Mouse (Mus musculus) MEL (cell line): ENCODE measurements around the gene Dnah7c. TPM values are rescaled to one million over a fixed set of nuclear protein-coding genes. Genes with fewer than 3 reads are reported as not detected.
"Not testable (repeated sequence)": the region's sequence is repeated elsewhere in the genome, so short reads cannot be mapped to it uniquely, and the experiment has no call there.

Experiments used
- DNase-seq: peaks from one replicate; pipeline ENCODE4 v3.0.0; 2011; ENCODE audit warnings: low read depth, low spot score
- H3K27ac ChIP-seq: 2 replicates; pipeline ENCODE4 v1.5.1; 2012; ENCODE audit warnings: low read depth, mild to moderate bottlenecking, control low read depth, low read length, moderate library complexity; ENCODE audit not compliant: control insufficient read depth
- H3K27me3 ChIP-seq, 2 experiments: fragments of 150-350 bp in 1 of 2; sonication (generic) in 1 of 2; 2 replicates each; pipeline ENCODE4 v1.6.1; 2012; ENCODE audit warnings: low read length in 2 of 2, mild to moderate bottlenecking in 2 of 2, improper control_type of control experiment in 1 of 2, moderate library complexity in 1 of 2; ENCODE audit not compliant: insufficient read depth in 2 of 2, control insufficient read depth in 1 of 2
- H3K36me3 ChIP-seq, 2 experiments: 2 replicates each; pipeline ENCODE4 v1.6.1; 2012 to 2014; ENCODE audit warnings: low read length in 2 of 2, improper control_type of control experiment in 1 of 2, inconsistent platforms in 1 of 2, mild to moderate bottlenecking in 1 of 2; ENCODE audit not compliant: insufficient read depth in 2 of 2, control insufficient read depth in 1 of 2
- H3K4me1 ChIP-seq, 2 experiments: fragments of 150-350 bp in 1 of 2; sonication (generic) in 1 of 2; 2 replicates each; pipeline ENCODE4 v1.6.1; 2012; ENCODE audit warnings: low read length in 2 of 2, improper control_type of control experiment in 1 of 2, mild to moderate bottlenecking in 1 of 2; ENCODE audit not compliant: insufficient read depth in 2 of 2, control insufficient read depth in 1 of 2
- H3K4me3 ChIP-seq, 2 experiments: fragments of 150-350 bp in 1 of 2; sonication (generic) in 1 of 2; 2 replicates each; pipeline ENCODE4 v1.5.1; 2012; ENCODE audit warnings: low read depth in 2 of 2, low read length in 2 of 2, mild to moderate bottlenecking in 2 of 2, moderate library complexity in 2 of 2, control low read depth in 1 of 2, improper control_type of control experiment in 1 of 2; ENCODE audit not compliant: control insufficient read depth in 1 of 2, insufficient read depth in 1 of 2
- H3K79me2 ChIP-seq: 2 replicates; pipeline ENCODE4 v1.6.1; 2012; ENCODE audit warnings: mild to moderate bottlenecking, low read length, moderate library complexity; ENCODE audit not compliant: control insufficient read depth, poor library complexity, insufficient read depth
- H3K9ac ChIP-seq: 2 replicates; pipeline ENCODE4 v1.6.1; 2012; ENCODE audit warnings: low read depth, mild to moderate bottlenecking, control low read depth, low read length, moderate library complexity; ENCODE audit not compliant: control insufficient read depth, poor library complexity, severe bottlenecking
- H3K9me3 ChIP-seq: fragments of 150-350 bp; sonication (generic); replicated peaks from 2 replicates; pipeline ENCODE4 v1.6.1; 2012; ENCODE audit warnings: mild to moderate bottlenecking, low read length, improper control_type of control experiment, moderate library complexity; ENCODE audit not compliant: insufficient read depth
- CHD2 ChIP-seq: IDR thresholded peaks from 2 replicates; pipeline ENCODE4 v1.6.1; 2011; ENCODE audit warnings: low read length, improper control_type of control experiment
- HCFC1 ChIP-seq: IDR thresholded peaks from 2 replicates; pipeline ENCODE4 v1.6.1; 2012; ENCODE audit warnings: low read depth, mild to moderate bottlenecking, inconsistent platforms, low read length, improper control_type of control experiment, moderate library complexity
- JUND ChIP-seq: IDR thresholded peaks from 2 replicates; pipeline ENCODE4 v1.6.1; 2011; ENCODE audit warnings: low read depth, mild to moderate bottlenecking, improper control_type of control experiment, low read length
- MAFK ChIP-seq: IDR thresholded peaks from 2 replicates; pipeline ENCODE4 v1.6.1; 2011; ENCODE audit warnings: low read depth, mild to moderate bottlenecking, low read length, improper control_type of control experiment, borderline replicate concordance
- MAX ChIP-seq: IDR thresholded peaks from 2 replicates; pipeline ENCODE4 v1.6.1; 2011; ENCODE audit warnings: low read length, improper control_type of control experiment
- MXI1 ChIP-seq: IDR thresholded peaks from 2 replicates; pipeline ENCODE4 v1.6.1; 2011; ENCODE audit warnings: mild to moderate bottlenecking, low read depth, low read length, improper control_type of control experiment
- MYB ChIP-seq: IDR thresholded peaks from 2 replicates; pipeline ENCODE4 v1.6.1; 2011; ENCODE audit warnings: mild to moderate bottlenecking, low read depth, low read length, improper control_type of control experiment
- MYC ChIP-seq: IDR thresholded peaks from 2 replicates; pipeline ENCODE4 v1.6.1; 2011; ENCODE audit warnings: low read depth, mild to moderate bottlenecking, low read length, improper control_type of control experiment, moderate library complexity
- NELFE ChIP-seq: IDR thresholded peaks from 2 replicates; pipeline ENCODE4 v1.6.1; 2011; ENCODE audit warnings: low read depth, low read length, improper control_type of control experiment
- RCOR1 ChIP-seq: IDR thresholded peaks from 2 replicates; pipeline ENCODE4 v1.6.1; 2012; ENCODE audit warnings: low read depth, mild to moderate bottlenecking, inconsistent platforms, low read length, improper control_type of control experiment
- SIN3A ChIP-seq: IDR thresholded peaks from 2 replicates; pipeline ENCODE4 v1.6.1; 2012; ENCODE audit warnings: low read length, improper control_type of control experiment, inconsistent platforms
- USF1 ChIP-seq: IDR thresholded peaks from 2 replicates; pipeline ENCODE4 v1.6.1; 2014; ENCODE audit warnings: low read depth, mild to moderate bottlenecking, inconsistent platforms, low read length, improper control_type of control experiment, moderate library complexity
- polyA plus RNA-seq, 2 experiments: library from polyadenylated mRNA; stranded (reverse) in 1 of 2; unstranded in 1 of 2; fragments of >175 nt in 1 of 2; fragments of >200 nt in 1 of 2; gene quantifications; 2 replicates each; pipeline versions ENCODE4 v1.2.1 to v1.2.4; 2012; ENCODE audit warnings: low replicate concordance in 2 of 2, low read depth in 1 of 2; ENCODE audit not compliant: insufficient read length in 2 of 2, insufficient read depth in 1 of 2, missing spikeins in 1 of 2
- total RNA-seq: library from RNA; depleted of rRNA; stranded (reverse); fragments of 300-350 nt; gene quantifications from 2 replicates; pipeline ENCODE4 v1.2.3, GENCODE M21; 2012

Gene Dnah7c
- total and polyA plus RNA-seq, 3 experiments = 0.01 TPM; not detected in 2

DNA sequence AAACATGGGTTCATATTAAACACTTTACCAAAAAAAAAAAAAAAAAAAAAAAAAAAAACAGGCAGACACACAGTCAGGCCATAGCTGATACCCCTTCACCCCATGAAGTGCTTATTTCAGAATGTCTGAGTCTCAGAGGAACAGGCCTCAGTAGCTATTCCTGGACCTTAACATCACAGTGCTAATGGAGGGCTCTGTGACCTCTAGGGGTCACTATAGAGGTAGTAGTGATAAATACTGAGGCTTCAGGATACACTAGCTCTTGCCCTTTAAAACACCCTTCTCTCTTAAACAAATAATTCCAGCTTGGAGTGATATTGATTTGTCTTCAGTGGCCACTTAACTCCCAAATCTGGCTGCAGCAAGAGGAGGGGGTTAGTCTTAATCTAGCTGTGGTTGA is 343.9 kb downstream of the Dnah7c start:
- not testable (repeated sequence) for H3K9me3 ChIP-seq, H3K36me3 ChIP-seq, H3K79me2 ChIP-seq, H3K9ac ChIP-seq, H3K27ac ChIP-seq, H3K4me1 ChIP-seq, H3K27me3 ChIP-seq, H3K4me3 ChIP-seq, DNase-seq

DNA sequence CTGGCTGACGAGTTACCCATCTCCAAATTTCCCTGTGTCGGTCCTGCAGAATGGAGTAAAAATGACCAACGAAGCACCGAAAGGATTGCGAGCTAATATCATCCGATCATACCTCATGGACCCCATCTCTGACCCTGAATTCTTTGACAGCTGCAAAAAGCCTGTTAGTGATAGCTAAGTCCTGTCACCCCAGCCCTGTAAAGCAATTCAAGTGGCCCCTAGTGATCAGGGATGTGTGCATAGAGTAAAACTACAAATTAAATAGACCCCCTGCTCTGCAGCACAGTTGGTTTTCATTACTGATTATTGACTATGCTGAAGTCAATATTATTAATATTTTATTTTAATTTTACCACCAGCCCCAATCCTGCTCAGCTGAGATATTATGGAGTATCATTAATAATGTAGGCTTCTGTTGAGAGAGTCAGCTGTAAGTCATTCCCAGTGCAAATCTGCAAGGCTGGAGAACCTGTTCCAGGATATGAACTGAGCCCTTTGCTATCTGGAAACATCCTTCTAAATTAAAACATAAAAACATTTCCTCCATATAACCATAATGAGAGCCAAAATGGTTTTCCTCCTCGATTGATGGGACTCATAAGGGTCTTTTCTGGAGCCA is 344.8 kb downstream of the Dnah7c start:
- H3K79me2 ChIP-seq, DNase-seq, H3K36me3 ChIP-seq, H3K4me1 ChIP-seq, H3K27me3 ChIP-seq, H3K4me3 ChIP-seq, H3K27ac ChIP-seq, H3K9me3 ChIP-seq, H3K9ac ChIP-seq: not testable (repeated sequence)

DNA sequence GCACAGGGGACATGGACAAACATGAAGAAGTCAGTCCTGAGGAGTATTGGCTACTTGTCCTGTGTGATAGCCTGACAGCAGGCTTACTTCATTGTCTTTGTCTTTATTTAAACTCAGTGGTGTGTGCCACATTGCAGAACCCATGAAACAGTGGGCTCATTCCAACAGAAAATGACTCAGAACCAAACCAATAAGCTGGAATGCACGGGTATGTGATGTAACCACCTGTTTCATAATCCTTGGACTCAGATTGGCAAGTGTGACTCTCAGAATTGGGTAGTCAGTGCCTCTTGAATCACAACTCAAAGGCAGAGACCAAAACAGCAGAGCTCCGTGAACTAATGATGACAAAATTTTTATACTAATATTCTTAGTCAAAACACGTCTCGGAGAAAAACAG is 356.8 kb downstream of the Dnah7c start:
- DNase-seq, H3K79me2 ChIP-seq, H3K36me3 ChIP-seq, H3K27me3 ChIP-seq, H3K27ac ChIP-seq, H3K4me3 ChIP-seq, H3K9me3 ChIP-seq, H3K4me1 ChIP-seq, H3K9ac ChIP-seq: not testable (repeated sequence)

DNA sequence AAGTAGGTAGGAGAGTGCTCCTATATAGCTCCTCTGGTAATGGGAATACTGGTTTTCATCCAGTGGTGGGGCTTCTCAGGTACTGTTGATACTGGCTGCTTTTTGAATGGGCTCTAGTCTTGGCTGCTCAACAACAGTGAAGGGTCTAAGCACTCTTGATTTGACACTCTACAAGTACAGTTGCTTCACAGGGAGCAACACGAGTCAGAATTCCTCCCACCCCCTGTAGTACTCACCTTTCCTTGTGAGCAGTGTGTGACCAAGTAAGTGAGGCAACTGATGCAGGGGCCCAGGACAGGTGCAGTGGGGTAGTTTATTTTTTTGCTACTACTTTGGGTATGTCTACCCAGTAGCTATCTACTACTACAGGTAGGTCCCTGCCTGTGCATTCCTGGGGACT is 379.7 kb downstream of the Dnah7c start:
- H3K9me3 ChIP-seq = no peaks in the 10 kb centered on the region
- H3K79me2 ChIP-seq = no peaks in the 10 kb centered on the region
- no peak for DNase-seq
- TF ChIP-seq RCOR1 (no peak), CHD2 (no peak), SIN3A (no peak), JUND (no peak), MAFK (no peak), HCFC1 (no peak), MYC (no peak), USF1 (no peak), MXI1 (no peak), MAX (no peak), NELFE (no peak), MYB (no peak)
- no peak overlapping the region for H3K27ac ChIP-seq
- H3K4me1 ChIP-seq = no peaks in the 10 kb centered on the region
- H3K9ac ChIP-seq = no peak overlapping the region
- H3K36me3 ChIP-seq = no peaks in the 10 kb centered on the region
- H3K4me3 ChIP-seq = no peak overlapping the region
- H3K27me3 ChIP-seq = no peaks in the 10 kb centered on the region

DNA sequence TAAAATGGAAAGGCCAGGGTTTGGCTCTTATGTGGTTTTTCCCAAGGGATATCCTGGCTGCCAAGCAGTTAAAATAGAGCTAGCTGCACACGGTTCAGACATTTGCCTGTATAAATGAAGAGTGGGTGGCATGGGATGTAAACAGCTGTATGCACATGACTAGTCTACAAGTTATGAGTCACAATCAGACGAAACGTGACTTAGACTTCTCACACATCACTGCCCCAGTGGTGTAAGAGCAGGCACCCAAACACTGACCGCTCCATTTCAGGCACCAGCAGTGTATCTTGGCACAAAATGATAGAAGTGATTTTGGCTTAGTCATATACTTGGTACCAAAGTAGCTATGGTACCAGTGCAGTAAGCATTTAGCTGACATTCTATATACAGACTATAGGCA is 383.2 kb downstream of the Dnah7c start:
- H3K9me3 ChIP-seq, H3K79me2 ChIP-seq, H3K27ac ChIP-seq, H3K27me3 ChIP-seq, DNase-seq, H3K36me3 ChIP-seq, H3K9ac ChIP-seq, H3K4me3 ChIP-seq, H3K4me1 ChIP-seq: not testable (repeated sequence)
